Mouse (Mus musculus) telencephalon, adult 2 months (tissue): Measurements from ENCODE around the gene Tmem30c.

ENCODE experiments used
- DNase-seq: peaks from one replicate; pipeline ENCODE4 v3.0.0-alpha.2; 2011; ENCODE audit warnings: low read depth, low spot score

Gene Tmem30c

GRCm38 (mm10) chr16:57295216-57295934 is 2.7 kb upstream of the Tmem30c start:
- no peak for DNase-seq

- DNase-seq, result no peak
These were observed 369 bp downstream of the Tmem30c start for GRCm38 (mm10) chr16:57292296-57292695.

GRCm38 (mm10) chr16:57291696-57292095 is 969 bp downstream of the Tmem30c start:
- DNase-seq, result no peak

- no peak for DNase-seq
These were observed 11.2 kb downstream of the Tmem30c start for GRCm38 (mm10) chr16:57281417-57281816.

GRCm38 (mm10) chr16:57280221-57281217 is 12.1 kb downstream of the Tmem30c start:
- no peak for DNase-seq

GRCm38 (mm10) chr16:57278976-57279626 is 13.6 kb downstream of the Tmem30c start:
- no peak for DNase-seq

GRCm38 (mm10) chr16:57269751-57270150 is 22.9 kb downstream of the Tmem30c start:
- DNase-seq, result no peak

- DNase-seq, result peak; percentile 86
These were observed 24.4 kb downstream of the Tmem30c start for GRCm38 (mm10) chr16:57268058-57268841.

GRCm38 (mm10) chr16:57267068-57267467 is 25.6 kb downstream of the Tmem30c start:
- no peak for DNase-seq

GRCm38 (mm10) chr16:57260152-57260551 is 32.5 kb downstream of the Tmem30c start:
- DNase-seq, result no peak

- DNase-seq, result no peak
These were observed 33.1 kb downstream of the Tmem30c start for GRCm38 (mm10) chr16:57259356-57260083.

GRCm38 (mm10) chr16:57251589-57252421 is 40.9 kb downstream of the Tmem30c start:
- no peak for DNase-seq

- no peak for DNase-seq
These were observed 41.7 kb downstream of the Tmem30c start for GRCm38 (mm10) chr16:57250991-57251390.

- DNase-seq, result no peak
These were observed 45.2 kb downstream of the Tmem30c start for GRCm38 (mm10) chr16:57247464-57247863.

- no peak for DNase-seq
These were observed 46.1 kb downstream of the Tmem30c start for GRCm38 (mm10) chr16:57246596-57246995.

GRCm38 (mm10) chr16:57243858-57244248 is 48.8 kb downstream of the Tmem30c start:
- peak; percentile 33 for DNase-seq

- DNase-seq, result no peak
These were observed 49.3 kb downstream of the Tmem30c start for GRCm38 (mm10) chr16:57243205-57243857.

- no peak for DNase-seq
These were observed 49.8 kb downstream of the Tmem30c start for GRCm38 (mm10) chr16:57242857-57243204.

- no peak for DNase-seq
These were observed 56.7 kb downstream of the Tmem30c start for GRCm38 (mm10) chr16:57235871-57236510.
